Mouse (Mus musculus): ENCODE results near the gene Cbs.

DNA sequence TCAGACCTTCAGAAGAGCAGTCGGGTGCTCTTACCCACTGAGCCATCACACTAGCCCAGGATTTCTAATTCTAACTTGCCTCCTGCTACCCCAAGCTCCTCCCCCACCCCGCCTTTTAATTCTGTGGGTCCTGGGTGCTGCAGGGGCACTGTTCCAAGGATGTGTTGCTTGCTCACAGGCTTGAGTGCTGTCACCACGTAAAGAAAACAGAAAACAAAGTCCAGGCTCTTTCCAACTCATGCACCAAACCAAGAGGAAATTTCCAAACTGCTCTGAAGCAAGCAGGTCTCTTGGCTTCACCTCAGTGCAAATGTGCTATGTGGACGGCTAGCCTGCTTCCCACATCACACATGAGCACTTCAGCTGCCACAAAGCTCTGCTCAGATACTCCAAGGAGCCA is 18.3 kb upstream of the Cbs start:
- TF ChIP-seq CTCF (IDR thresholded peaks at IDR 0.05) (no peak), EP300 (IDR thresholded peaks at IDR 0.05) (no peak)
